Mouse (Mus musculus) heart, adult 2 months (tissue): ENCODE measurements around the gene Cfap77. TPM values are rescaled to one million over a fixed set of nuclear protein-coding genes. Genes with fewer than 3 reads are reported as not detected.
"Not testable (repeated sequence)": the region's sequence is repeated elsewhere in the genome, so short reads cannot be mapped to it uniquely, and the experiment has no call there.

Experiments used
- DNase-seq, 2 experiments: peaks; one replicate each; pipeline ENCODE4 v3.0.0; 2021
- H3K27ac ChIP-seq: fragments of 200-600 bp; 2 replicates; pipeline ENCODE4 v1.8.1; 2022
- H3K27me3 ChIP-seq: fragments of 200-500 bp; 2 replicates; pipeline ENCODE4 v1.6.1; 2012; ENCODE audit warnings: mild to moderate bottlenecking, low read length, inconsistent platforms, mixed read lengths; ENCODE audit not compliant: control insufficient read depth, insufficient read depth
- H3K36me3 ChIP-seq: fragments of 200-500 bp; 2 replicates; pipeline ENCODE4 v1.6.1; 2012; ENCODE audit warnings: low read length, inconsistent platforms; ENCODE audit not compliant: control insufficient read depth, insufficient read depth
- H3K4me1 ChIP-seq: fragments of 200-500 bp; 2 replicates; pipeline ENCODE4 v1.6.1; 2011; ENCODE audit warnings: low read length; ENCODE audit not compliant: control insufficient read depth, insufficient read depth
- H3K4me3 ChIP-seq: fragments of 200-600 bp; 2 replicates; pipeline ENCODE4 v1.8.1; 2022
- H3K79me2 ChIP-seq: fragments of 200-500 bp; replicated peaks from 2 replicates; pipeline ENCODE4 v1.6.1; 2012; ENCODE audit warnings: mild to moderate bottlenecking, inconsistent platforms, low read length, moderate library complexity, mixed read lengths; ENCODE audit not compliant: control insufficient read depth, insufficient read depth
- H3K9ac ChIP-seq: fragments of 200-500 bp; 2 replicates; pipeline ENCODE4 v1.6.1; 2012; ENCODE audit warnings: low read depth, mild to moderate bottlenecking, control low read depth, inconsistent platforms, low read length, mixed read lengths
- CTCF ChIP-seq: fragments of 200-600 bp; IDR thresholded peaks from 2 replicates; pipeline ENCODE4 v1.8.1; 2022; ENCODE audit warnings: antibody characterized with exemption, mild to moderate bottlenecking, moderate library complexity
- EP300 ChIP-seq: fragments of 200-500 bp; IDR thresholded peaks from 2 replicates; pipeline ENCODE4 v1.6.1; 2011; ENCODE audit warnings: low read depth, low read length, control low read depth; ENCODE audit not compliant: insufficient read depth
- POLR2A ChIP-seq: fragments of 200-500 bp; IDR thresholded peaks from 2 replicates; pipeline ENCODE4 v1.6.1; 2011; ENCODE audit warnings: mild to moderate bottlenecking, low read depth, low read length, control low read depth; ENCODE audit not compliant: insufficient read depth
- WGBS: fragments of 180-500 bp; shearing (Covaris S2); methylation state at CpG from one replicate; pipeline ENCODE4 v1.1.7; 2018; 5-methylcytosine and 5-hydroxymethylcytosine counted together
- intact Hi-C: fragments of 180-260 bp; cut with DNase I; formaldehyde crosslinking; loops from one replicate; pipeline ENCODE4 v1.15.1; 2025
- long read RNA-seq: library from polyadenylated mRNA; stranded (forward); transcript quantifications from one replicate; pipeline ENCODE4 v2.0.0, GENCODE M21; 2021
- polyA plus RNA-seq: library from polyadenylated mRNA; depleted of rRNA; stranded (reverse); fragments of >200 nt; gene quantifications from 2 replicates; pipeline ENCODE4 v1.2.3, GENCODE M21; 2012; rRNA removed
- total RNA-seq, 2 experiments: library from RNA; stranded (reverse); gene quantifications; 2 replicates each; pipeline ENCODE4 v1.2.3; 2021

The Cfap77 gene
- not detected for total RNA-seq
- polyA plus RNA-seq = 0.39 TPM in 1 of 2 replicates, not detected in the other
- long read RNA-seq = 0 reads

DNA sequence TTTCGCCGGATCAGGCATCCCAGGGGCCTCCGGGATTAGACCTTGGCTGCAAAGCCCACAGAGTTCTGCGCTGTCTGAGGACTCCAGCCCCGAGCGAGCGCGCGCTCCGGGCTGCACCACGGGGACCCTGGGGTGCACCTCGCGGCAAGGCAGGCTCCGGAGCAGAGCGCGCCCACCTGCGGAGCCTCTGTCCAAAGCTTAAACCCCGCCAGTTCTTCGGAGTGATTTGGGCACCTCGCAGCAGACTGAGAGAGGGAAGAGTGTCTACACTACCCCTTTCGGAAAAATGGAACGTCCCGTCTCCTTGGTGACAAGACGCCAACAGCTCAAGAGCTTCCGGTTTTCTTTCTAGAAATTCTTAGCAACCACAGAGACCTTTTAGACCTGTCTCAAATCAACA, at the start of gene Cfap77:
Gene Cfap77, minus strand, starts transcription at position 76 of the 400 bp plus-strand sequence.
- Histone ChIP-seq H3K4me1 (0 out of 2 replicates have a peak, but pooled peaks cover 1% of the 10 kb centered on the region), H3K27me3 (no peaks in the 10 kb centered on the region), H3K27ac (peak within 1 kb of the TSS; percentile 45; the same call in 1 of the 2 replicates), H3K4me3 (peak within 1 kb of the TSS; percentile 44), H3K79me2 (no peaks in the 10 kb centered on the region), H3K36me3 (no peaks in the 10 kb centered on the region), H3K9ac (peak within 1 kb of the TSS; percentile 58)
- peak; percentile 73 to 74 for DNase-seq
- TF ChIP-seq EP300 = peak; percentile 25; the same call in 1 of the 2 replicates
- no peak for TF ChIP-seq CTCF
- WGBS = under 1% methylated on average over 25 of the region's 25 CpGs
- intact Hi-C loops = loop anchor here (5.0 to 10.0 kb wide), 3 partner anchors 220 to 547 kb away; no protein-coding TSS in a partner anchor

DNA sequence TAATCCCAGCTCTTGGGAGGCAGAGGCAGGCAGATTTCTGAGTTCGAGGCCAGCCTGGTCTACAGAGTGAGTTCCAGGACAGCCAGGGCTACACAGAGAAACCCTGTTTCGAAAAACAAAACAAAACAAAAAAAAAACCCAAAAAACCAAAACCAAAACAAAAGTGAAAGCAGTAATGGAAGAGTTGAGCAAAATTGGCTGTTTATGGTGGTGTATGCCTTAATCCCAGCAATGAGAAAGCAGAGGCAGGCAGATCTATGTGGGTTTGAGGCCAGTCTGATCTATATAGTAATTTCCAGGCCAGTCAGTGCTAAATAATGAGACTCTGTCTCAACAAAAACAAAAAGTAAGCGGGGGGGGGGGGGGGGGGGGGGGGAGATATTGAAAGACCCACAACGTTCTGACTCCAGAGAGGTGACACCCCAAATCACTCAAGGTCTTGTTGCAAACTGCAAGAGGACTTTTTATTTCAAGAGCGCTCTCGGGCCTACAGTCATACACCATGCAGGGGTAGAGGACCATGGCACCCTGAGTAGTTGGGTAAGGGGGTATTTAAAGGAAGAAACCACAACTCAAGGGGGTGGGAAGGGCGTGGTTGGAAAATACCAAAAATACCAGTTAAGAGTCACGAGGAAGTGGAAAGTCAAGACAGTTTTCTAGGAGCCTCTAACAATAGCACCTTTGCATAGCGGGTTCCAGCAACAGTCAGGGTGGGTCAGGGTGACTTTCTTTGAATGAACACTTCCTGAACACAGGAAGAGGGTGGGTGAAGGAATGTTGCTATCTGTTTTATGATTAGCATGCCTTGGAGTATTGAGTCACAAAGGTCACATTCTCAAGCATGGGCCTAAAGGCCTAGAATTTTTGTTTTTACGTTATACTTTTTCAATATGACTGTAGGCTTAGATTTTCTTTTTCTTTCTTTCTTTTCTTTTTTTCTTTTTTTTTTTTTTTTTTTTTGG, 47.8 kb upstream of the Cfap77 start:
- H3K27ac ChIP-seq, H3K4me1 ChIP-seq, H3K4me3 ChIP-seq, H3K9ac ChIP-seq, H3K27me3 ChIP-seq, intact Hi-C loops, DNase-seq, H3K36me3 ChIP-seq, H3K79me2 ChIP-seq: not testable (repeated sequence)
- WGBS = 67% methylated on average over 10 of the region's 10 CpGs

DNA sequence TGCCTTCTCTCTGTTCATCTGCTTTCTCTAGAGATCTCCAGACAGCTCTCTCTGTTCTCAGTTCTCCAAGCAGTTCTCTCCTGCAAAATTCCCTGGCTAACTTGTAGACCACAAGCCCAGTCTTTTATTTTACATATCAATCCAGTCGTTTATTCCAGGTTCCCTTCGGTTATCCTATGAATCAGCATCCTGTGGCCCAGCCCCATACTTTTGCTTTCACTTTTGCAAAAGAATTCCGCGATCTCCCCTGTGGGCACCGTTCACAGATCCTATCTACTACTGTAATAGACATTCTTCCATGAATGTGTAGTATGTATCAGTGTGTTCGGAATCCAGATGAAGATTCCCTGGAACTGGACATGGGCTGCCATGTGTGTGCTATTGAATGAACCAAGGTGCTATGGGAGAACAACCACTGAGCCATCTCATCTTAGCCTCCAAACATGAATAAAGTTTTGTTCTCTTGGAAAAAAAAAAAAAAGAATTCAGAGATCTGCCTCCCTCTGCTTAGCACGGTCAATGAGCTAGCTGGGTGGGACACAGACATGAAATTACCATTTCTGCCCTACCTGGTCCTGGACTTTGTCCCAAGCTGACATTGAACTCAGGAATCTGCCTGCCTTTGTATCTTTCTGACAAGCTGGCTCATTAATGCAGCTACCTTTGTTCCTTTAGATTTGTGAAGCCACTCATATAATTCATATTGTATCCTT, 46.1 kb upstream of the Cfap77 start:
- Histone ChIP-seq H3K4me1 (peaks cover 1% of the 10 kb centered on the region; the same call in 1 of the 2 replicates), H3K4me3 (peak overlapping the region; percentile 37), H3K27me3 (no peaks in the 10 kb centered on the region), H3K79me2 (no peaks in the 10 kb centered on the region), H3K27ac (peak overlapping the region; percentile 12), H3K36me3 (no peaks in the 10 kb centered on the region), H3K9ac (peak overlapping the region; percentile 63)
- 28% methylated on average over 7 of the region's 7 CpGs for WGBS
- peak in 1 of 2 experiments; percentile 24 for DNase-seq
- TF ChIP-seq EP300 = no peak
- TF ChIP-seq POLR2A = no peak
- TF ChIP-seq CTCF = no peak
- intact Hi-C loops = no loop called here

DNA sequence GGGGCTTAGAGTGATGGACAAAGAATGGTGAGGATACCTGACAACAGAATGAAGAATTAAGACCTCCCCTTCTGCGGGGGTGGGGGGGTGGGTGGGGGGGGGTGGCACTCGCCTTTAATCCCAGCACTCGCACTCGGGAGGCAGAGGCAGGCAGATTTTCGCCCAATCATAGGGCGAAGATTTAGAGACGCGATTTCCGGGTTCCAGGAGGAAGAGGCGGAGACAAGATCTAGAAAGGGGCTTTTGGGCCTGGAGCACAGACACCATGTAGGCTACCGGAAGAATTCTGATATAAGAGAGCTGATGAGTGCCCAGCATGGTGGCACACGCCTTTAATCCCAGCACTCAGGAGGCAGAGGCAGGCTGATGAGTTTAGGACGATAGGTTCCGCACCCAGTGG, 44.8 kb upstream of the Cfap77 start:
- WGBS = 89% methylated on average over 14 of the region's 14 CpGs
- TF ChIP-seq POLR2A (no peak), EP300 (no peak), CTCF (no peak)

DNA sequence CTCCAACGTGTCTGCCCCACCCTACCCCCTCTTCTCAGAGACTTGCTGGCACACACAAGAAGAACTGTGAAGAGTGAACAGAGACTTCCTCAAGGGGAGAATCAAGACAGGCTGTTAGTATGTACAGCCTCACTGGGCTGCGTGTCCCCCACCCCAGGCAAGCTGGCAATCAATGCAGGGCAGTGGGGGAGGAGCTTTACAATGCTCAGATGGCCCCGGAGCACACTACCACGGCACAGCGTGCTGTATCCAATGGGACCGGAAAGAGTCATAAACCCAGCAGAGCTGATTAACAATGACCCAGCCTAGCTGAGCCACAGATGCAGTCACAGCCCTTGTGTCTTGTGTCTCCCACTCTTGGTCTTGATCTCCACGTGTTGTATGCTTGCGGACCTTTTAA, 43.9 kb upstream of the Cfap77 start:
- WGBS = 70% methylated on average over 8 of the region's 8 CpGs
- intact Hi-C loops = loop anchor here (5.0 kb wide), 1 partner anchor 36 kb away; the partner anchor contains the start of gene Ttf1
- TF ChIP-seq POLR2A (no peak), EP300 (no peak), CTCF (no peak)
- no peaks in the 10 kb centered on the region for H3K36me3 ChIP-seq
- no peak overlapping the region for H3K4me3 ChIP-seq
- H3K27ac ChIP-seq = no peak overlapping the region
- H3K79me2 ChIP-seq = no peaks in the 10 kb centered on the region
- H3K27me3 ChIP-seq = no peaks in the 10 kb centered on the region
- no peak for DNase-seq
- no peak overlapping the region for H3K9ac ChIP-seq
- H3K4me1 ChIP-seq = peaks cover 1% of the 10 kb centered on the region; the same call in 1 of the 2 replicates

More for the DNA sequence above, 44.8 kb upstream of the Cfap77 start:
- Histone ChIP-seq H3K27ac (no peak overlapping the region), H3K4me3 (no peak overlapping the region), H3K4me1 (peaks cover 1% of the 10 kb centered on the region; the same call in 1 of the 2 replicates), H3K36me3 (no peaks in the 10 kb centered on the region), H3K27me3 (no peaks in the 10 kb centered on the region), H3K79me2 (no peaks in the 10 kb centered on the region), H3K9ac (no peak overlapping the region)
- intact Hi-C loops = loop anchor here (5.0 kb wide), 1 partner anchor 37 kb away; the partner anchor contains the start of gene Ttf1
- no peak for DNase-seq

DNA sequence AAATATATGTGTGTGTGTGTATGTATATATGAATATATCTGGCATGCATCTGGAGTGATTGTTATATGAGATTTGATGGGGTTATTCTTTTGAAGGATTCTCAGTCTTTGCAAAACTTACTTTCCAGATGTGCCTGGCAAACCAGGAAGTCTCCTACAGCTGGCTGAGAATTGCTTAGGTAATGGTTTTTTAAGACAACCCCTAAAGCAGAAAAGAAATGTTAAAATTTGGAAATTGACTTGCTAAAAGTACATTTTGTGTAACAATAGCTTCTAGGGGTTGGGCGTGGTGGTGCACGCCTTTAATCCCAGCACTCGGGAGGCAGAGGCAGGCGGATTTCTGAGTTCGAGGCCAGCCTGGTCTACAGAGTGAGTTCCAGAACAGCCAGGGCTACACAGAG, 43.1 kb upstream of the Cfap77 start:
- not testable (repeated sequence) for DNase-seq, H3K4me3 ChIP-seq, H3K9ac ChIP-seq, H3K79me2 ChIP-seq, H3K36me3 ChIP-seq, H3K27me3 ChIP-seq, H3K4me1 ChIP-seq, H3K27ac ChIP-seq
- 91% methylated on average over 5 of the region's 5 CpGs for WGBS
- intact Hi-C loops = loop anchor here (5.0 kb wide), 1 partner anchor 36 kb away; the partner anchor contains the start of gene Ttf1
